Mouse (Mus musculus): Measurements from ENCODE around the gene Olfr1337. TPM values are rescaled to one million over a fixed set of nuclear protein-coding genes. Genes with fewer than 3 reads are reported as not detected.

Olfr1337 gene
- polyA plus RNA-seq, 1 experiment from 2014 or later = not detected

Other genes starting within 250 kb of the Olfr1337 start
- 0.21 TPM in 1 of 2 replicates, not detected in the other for gene Tmem125, start 238.5 kb downstream of the Olfr1337 start, polyA plus RNA-seq (2015; fragmentation: Nextera tagmentation; extraction: Ambion mirVana)
- 0.72 and 1.3 TPM in 2 replicates for gene Cfap57, start 161.8 kb downstream of the Olfr1337 start, polyA plus RNA-seq (2015; fragmentation: Nextera tagmentation; extraction: Ambion mirVana)
- gene Ebna1bp2, start 161.8 kb downstream of the Olfr1337 start, polyA plus RNA-seq (2015; fragmentation: Nextera tagmentation; extraction: Ambion mirVana) = 138 and 150 TPM in 2 replicates
- not detected in 2 replicates for gene Olfr62, start 123.6 kb downstream of the Olfr1337 start, polyA plus RNA-seq (2015; fragmentation: Nextera tagmentation; extraction: Ambion mirVana)
- gene Olfr1342, start 89.8 kb downstream of the Olfr1337 start, polyA plus RNA-seq (2015; fragmentation: Nextera tagmentation; extraction: Ambion mirVana) = not detected in 2 replicates
- gene Olfr1341, start 79.1 kb downstream of the Olfr1337 start, polyA plus RNA-seq (2015; fragmentation: Nextera tagmentation; extraction: Ambion mirVana) = not detected in 2 replicates
- gene Olfr1340, start 62.4 kb downstream of the Olfr1337 start, polyA plus RNA-seq (2015; fragmentation: Nextera tagmentation; extraction: Ambion mirVana) = not detected in 2 replicates
- gene Olfr1339, start 50.4 kb downstream of the Olfr1337 start, polyA plus RNA-seq (2015; fragmentation: Nextera tagmentation; extraction: Ambion mirVana) = not detected in 2 replicates
- not detected in 2 replicates for gene Olfr1338, start 23.8 kb downstream of the Olfr1337 start, polyA plus RNA-seq (2015; fragmentation: Nextera tagmentation; extraction: Ambion mirVana)
- gene Olfr1335, start 27.4 kb upstream of the Olfr1337 start, polyA plus RNA-seq (2015; fragmentation: Nextera tagmentation; extraction: Ambion mirVana) = not detected in 2 replicates
- gene Olfr1333, start 53.7 kb upstream of the Olfr1337 start, polyA plus RNA-seq (2015; fragmentation: Nextera tagmentation; extraction: Ambion mirVana) = not detected in 2 replicates
- gene Olfr1331, start 82.1 kb upstream of the Olfr1337 start, polyA plus RNA-seq (2015; fragmentation: Nextera tagmentation; extraction: Ambion mirVana) = not detected in 2 replicates
- gene Olfr1330, start 106.0 kb upstream of the Olfr1337 start, polyA plus RNA-seq (2015; fragmentation: Nextera tagmentation; extraction: Ambion mirVana) = not detected in 2 replicates
- not detected in 2 replicates for gene Olfr1329, start 134.9 kb upstream of the Olfr1337 start, polyA plus RNA-seq (2015; fragmentation: Nextera tagmentation; extraction: Ambion mirVana)
- not detected in 2 replicates for gene Olfr1328, start 156.0 kb upstream of the Olfr1337 start, polyA plus RNA-seq (2015; fragmentation: Nextera tagmentation; extraction: Ambion mirVana)
- 0.16 and 0.28 TPM in 2 replicates for gene Lao1, start 179.0 kb upstream of the Olfr1337 start, polyA plus RNA-seq (2015; fragmentation: Nextera tagmentation; extraction: Ambion mirVana)

Data from forebrain, embryonic 16.5 days (tissue).